Mouse (Mus musculus) lung, postnatal 0 days (tissue): ENCODE results near the gene Ier5l. TPM values are rescaled to one million over a fixed set of nuclear protein-coding genes. Genes with fewer than 3 reads are reported as not detected.

Experiments used
- ATAC-seq: fragments of 200-750 bp; cut with Nextera tagmentation; 2 replicates; pipeline ENCODE4 v1.8.0; 2017; ENCODE audit warnings: moderate library complexity
- DNase-seq: peaks from one replicate; pipeline ENCODE4 v3.0.0-alpha.2; 2016; ENCODE audit warnings: low spot score
- H3K27ac ChIP-seq: fragments of 300-500 bp; sonication (generic); 2 replicates; pipeline ENCODE4 v1.5.1; 2014; ENCODE audit warnings: antibody characterized with exemption, mild to moderate bottlenecking, low read length, mixed read lengths
- H3K27me3 ChIP-seq: fragments of 300-500 bp; sonication (generic); replicated peaks from 2 replicates; pipeline ENCODE4 v1.6.1; 2014; ENCODE audit warnings: low read length, mixed read lengths; ENCODE audit not compliant: insufficient read depth
- H3K36me3 ChIP-seq: fragments of 300-500 bp; sonication (generic); 2 replicates; pipeline ENCODE4 v1.6.1; 2014; ENCODE audit warnings: low read length, mixed read lengths; ENCODE audit not compliant: insufficient read depth
- H3K4me1 ChIP-seq: fragments of 300-500 bp; sonication (generic); 2 replicates; pipeline ENCODE4 v1.6.1; 2014; ENCODE audit warnings: antibody characterized with exemption, low read depth, low read length, mixed read lengths; ENCODE audit not compliant: insufficient read depth
- H3K4me2 ChIP-seq: fragments of 300-500 bp; sonication (generic); replicated peaks from 2 replicates; pipeline ENCODE4 v1.6.1; 2014; ENCODE audit warnings: low read depth, mild to moderate bottlenecking, low read length, moderate library complexity, mixed read lengths
- H3K4me3 ChIP-seq: fragments of 300-500 bp; sonication (generic); 2 replicates; pipeline ENCODE4 v1.5.1; 2014; ENCODE audit warnings: low read depth, low read length
- H3K9ac ChIP-seq: fragments of 300-500 bp; sonication (generic); replicated peaks from 2 replicates; pipeline ENCODE4 v1.6.1; 2014; ENCODE audit warnings: low read depth, mild to moderate bottlenecking
- H3K9me3 ChIP-seq: fragments of 300-500 bp; sonication (generic); 2 replicates; pipeline ENCODE4 v1.6.1; 2016; ENCODE audit warnings: low read length, mixed read lengths
- CTCF ChIP-seq: IDR thresholded peaks from 2 replicates; pipeline ENCODE4 v1.5.1; 2016; ENCODE audit warnings: antibody characterized with exemption, mild to moderate bottlenecking
- EP300 ChIP-seq: IDR thresholded peaks from 2 replicates; pipeline ENCODE4 v1.6.1; 2016; ENCODE audit warnings: antibody characterized with exemption, mild to moderate bottlenecking, control low read depth
- WGBS: fragments of 180-500 bp; shearing (Covaris S2); extraction: QIAGEN DNeasy Blood & Tissue Kit; methylation state at CpG from one replicate; pipeline ENCODE4 v1.1.7; 2014; 5-methylcytosine and 5-hydroxymethylcytosine counted together
- polyA plus RNA-seq: library from polyadenylated mRNA; unstranded; fragments of >200 nt; fragmentation: Nextera tagmentation; extraction: Ambion mirVana; gene quantifications from 2 replicates; pipeline ENCODE4 v1.2.1, GENCODE M21; 2015

Ier5l gene
- polyA plus RNA-seq, 1 experiment from 2014 or later = 3.6 TPM

DNA sequence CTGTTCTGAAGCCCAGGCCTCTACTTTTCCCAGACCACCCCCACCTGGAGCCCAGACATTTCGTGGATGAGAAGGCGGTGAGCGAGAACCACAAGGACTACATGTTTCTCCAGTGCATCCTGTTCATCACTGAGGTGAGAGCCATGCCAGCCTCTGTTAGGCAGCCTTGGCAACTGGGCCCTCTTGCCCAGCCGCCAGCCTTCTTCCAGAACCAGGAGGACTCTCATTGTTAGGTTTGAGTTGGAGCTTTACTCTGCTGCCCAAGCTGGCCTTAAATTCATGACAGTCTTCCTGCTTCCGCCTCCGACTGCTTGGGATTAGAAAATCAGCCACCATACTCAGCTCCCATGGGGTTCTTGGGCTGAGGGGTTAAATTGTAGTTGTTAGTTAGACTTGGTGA lies 34.4 kb downstream of the Ier5l start:
- ATAC-seq (no peak), DNase-seq (no peak)
- Histone ChIP-seq H3K27ac (peak overlapping the region; percentile 20; the same call in 1 of the 2 replicates), H3K27me3 (no peaks in the 10 kb centered on the region), H3K4me3 (no peak overlapping the region), H3K9ac (no peak overlapping the region), H3K4me1 (peaks cover 30% of the 10 kb centered on the region), H3K36me3 (peaks cover 28% of the 10 kb centered on the region), H3K4me2 (no peak overlapping the region), H3K9me3 (no peaks in the 10 kb centered on the region)
- TF ChIP-seq EP300 (no peak), CTCF (no peak)
- WGBS = 88% methylated on average over 6 of the region's 6 CpGs

DNA sequence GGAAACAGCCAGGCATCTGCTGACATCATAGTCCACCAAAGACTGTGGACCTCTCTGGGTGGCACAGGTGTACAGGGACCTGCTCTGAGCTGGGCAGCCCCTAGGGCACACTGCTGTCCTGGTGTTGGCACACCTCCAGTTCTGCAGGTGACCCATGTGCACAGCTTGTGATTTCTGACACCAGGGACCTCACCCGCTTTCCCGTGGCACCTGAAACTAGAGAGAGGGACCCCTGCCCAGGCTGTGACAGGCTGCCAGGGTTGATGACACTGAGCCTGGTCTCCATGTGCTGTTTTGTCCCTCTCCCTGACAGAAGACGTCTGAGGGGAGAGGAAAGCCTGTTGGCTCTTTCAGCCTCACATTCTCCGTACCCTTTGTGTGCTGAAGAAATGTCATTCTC lies 36.2 kb downstream of the Ier5l start:
- ATAC-seq (no peak), DNase-seq (no peak)
- no peak overlapping the region for H3K9ac ChIP-seq
- H3K27me3 ChIP-seq = no peaks in the 10 kb centered on the region
- no peak overlapping the region for H3K27ac ChIP-seq
- H3K4me1 ChIP-seq = peaks cover 14% of the 10 kb centered on the region
- TF ChIP-seq CTCF = no peak
- no peak for TF ChIP-seq EP300
- peaks cover 40% of the 10 kb centered on the region for H3K36me3 ChIP-seq
- WGBS = 87% methylated on average over 4 of the region's 4 CpGs
- no peak overlapping the region for H3K4me2 ChIP-seq
- H3K9me3 ChIP-seq = no peaks in the 10 kb centered on the region
- H3K4me3 ChIP-seq = no peak overlapping the region

DNA sequence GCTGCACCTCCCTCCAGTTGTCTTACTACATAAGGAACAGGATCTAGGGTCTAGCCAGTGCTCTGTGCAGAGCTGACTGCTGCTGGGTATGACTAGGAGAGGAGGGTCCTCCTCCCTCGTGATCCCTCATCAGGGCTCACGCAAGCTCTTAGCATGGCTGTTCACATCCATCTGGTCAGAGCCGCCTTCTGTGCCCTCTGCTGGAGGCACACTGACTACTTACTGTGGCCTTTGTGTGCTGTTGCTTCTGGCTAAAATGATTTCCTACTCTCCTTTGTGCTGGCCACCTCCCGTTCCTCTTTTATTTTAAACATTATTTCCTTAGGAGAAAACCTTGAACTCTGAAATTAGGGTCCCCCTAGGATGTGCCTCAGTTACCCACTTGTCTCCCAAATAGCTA lies 37.2 kb downstream of the Ier5l start:
- H3K36me3 ChIP-seq = peaks cover 44% of the 10 kb centered on the region
- H3K4me1 ChIP-seq = peaks cover 5% of the 10 kb centered on the region
- ATAC-seq = no peak
- no peaks in the 10 kb centered on the region for H3K9me3 ChIP-seq
- TF ChIP-seq EP300 (no peak), CTCF (no peak)
- no peak for DNase-seq
- no peak overlapping the region for H3K9ac ChIP-seq
- 84% methylated on average over 4 of the region's 4 CpGs for WGBS
- no peak overlapping the region for H3K27ac ChIP-seq
- no peaks in the 10 kb centered on the region for H3K27me3 ChIP-seq
- H3K4me2 ChIP-seq = no peak overlapping the region
- no peak overlapping the region for H3K4me3 ChIP-seq

DNA sequence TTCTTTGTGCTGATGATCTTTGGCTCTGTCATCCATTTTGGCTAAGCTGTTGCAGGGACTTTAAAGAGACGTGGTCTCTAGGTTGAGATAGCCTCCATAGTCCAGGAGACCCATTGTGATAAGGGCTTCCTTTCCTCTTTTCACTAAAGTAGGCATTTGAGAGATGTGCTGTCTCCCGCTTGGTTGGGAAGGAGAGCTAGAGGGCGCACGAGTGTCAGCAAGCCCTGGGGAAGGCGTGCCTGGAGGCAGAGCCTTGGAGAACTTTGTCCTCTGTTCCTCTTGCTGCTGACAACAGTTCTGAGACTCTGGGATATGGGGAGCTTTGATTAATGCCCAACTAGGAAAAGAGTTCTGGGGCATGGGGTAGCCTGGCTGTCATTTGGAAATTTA lies 37.9 kb downstream of the Ier5l start:
- Histone ChIP-seq H3K9me3 (no peaks in the 10 kb centered on the region), H3K27ac (no peak overlapping the region), H3K4me3 (no peak overlapping the region), H3K36me3 (peaks cover 44% of the 10 kb centered on the region), H3K27me3 (no peaks in the 10 kb centered on the region), H3K4me1 (peaks cover under 1% of the 10 kb centered on the region), H3K4me2 (no peak overlapping the region), H3K9ac (no peak overlapping the region)
- no peak for ATAC-seq
- TF ChIP-seq CTCF (peak; percentile 51), EP300 (no peak)
- WGBS = 73% methylated on average over 5 of the region's 5 CpGs
- peak; percentile 47 for DNase-seq

DNA sequence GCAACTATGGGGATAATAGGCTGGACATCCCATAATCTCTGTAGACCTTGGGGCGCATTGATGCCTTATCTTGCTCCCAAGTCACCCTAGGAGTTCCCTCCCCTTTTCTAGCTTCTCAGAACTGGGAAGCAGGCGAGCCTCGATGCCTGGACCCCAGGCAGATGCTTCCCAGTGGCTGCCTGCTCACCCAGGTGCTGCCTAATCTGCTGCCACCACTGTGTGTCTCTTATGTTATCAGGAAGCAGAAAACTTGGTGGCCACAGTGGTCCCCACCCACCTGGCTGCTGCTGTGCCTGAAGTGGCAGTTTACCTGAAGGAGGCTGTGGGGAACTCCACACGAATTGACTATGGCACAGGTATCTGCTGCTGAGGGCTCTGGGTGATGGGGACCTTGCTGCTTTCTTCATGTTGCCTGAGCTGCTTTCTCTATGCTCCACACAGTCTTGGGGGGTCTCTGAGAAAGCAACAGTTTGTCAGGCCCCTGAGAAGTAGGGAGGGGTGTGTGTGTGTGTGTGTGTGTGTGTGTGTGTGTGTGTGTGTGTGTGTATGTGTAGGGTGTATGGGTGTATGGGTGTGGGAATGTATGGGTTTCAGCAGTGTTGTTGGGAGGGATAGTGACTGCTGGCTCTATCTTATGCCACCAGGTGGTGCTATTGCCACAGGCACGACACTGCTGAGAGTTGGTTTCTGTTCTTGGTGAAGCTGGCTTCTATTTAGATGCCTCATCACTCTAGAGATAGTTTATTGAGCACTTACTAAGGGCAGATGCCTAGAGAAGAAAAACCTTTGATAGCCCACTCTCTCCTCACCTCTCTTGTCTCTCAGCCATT lies 38.5 kb downstream of the Ier5l start:
- TF ChIP-seq EP300 (no peak), CTCF (peak; percentile 93)

DNA sequence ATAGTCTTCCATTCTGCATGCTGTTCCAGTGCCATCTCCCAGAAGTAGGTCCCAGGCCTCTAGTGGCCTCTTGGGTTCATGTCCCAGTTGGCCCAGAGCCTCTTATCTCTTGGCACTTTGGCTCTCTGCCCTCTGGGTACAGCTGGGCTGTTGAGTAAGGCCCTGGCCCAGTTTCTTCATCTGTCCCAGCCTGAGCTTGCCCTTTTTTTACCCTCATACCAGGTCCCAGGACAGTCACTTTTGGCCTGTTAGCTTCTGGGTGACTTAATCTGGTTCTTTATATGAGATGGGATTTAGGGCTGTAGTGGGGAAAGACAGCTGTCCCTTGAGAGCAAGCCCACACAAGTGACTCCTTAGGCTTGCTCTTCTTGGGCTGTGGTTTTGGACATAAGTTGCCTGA lies 44.9 kb downstream of the Ier5l start:
- H3K9me3 ChIP-seq = no peaks in the 10 kb centered on the region
- no peak overlapping the region for H3K4me3 ChIP-seq
- H3K27me3 ChIP-seq = no peaks in the 10 kb centered on the region
- peak; percentile 67 for ATAC-seq
- H3K9ac ChIP-seq = no peak overlapping the region
- peaks cover 32% of the 10 kb centered on the region; the same call in 1 of the 2 replicates for H3K36me3 ChIP-seq
- DNase-seq = peak; percentile 60
- no peak for TF ChIP-seq EP300
- TF ChIP-seq CTCF = peak; percentile 17; the same call in 1 of the 2 replicates
- no peak overlapping the region for H3K4me2 ChIP-seq
- no peak overlapping the region for H3K27ac ChIP-seq
- no peaks in the 10 kb centered on the region for H3K4me1 ChIP-seq

More for the DNA sequence above, 38.5 kb downstream of the Ier5l start:
- Histone ChIP-seq H3K9ac (no peak overlapping the region), H3K4me2 (no peak overlapping the region), H3K4me1 (no peaks in the 10 kb centered on the region; the same call in 1 of the 2 replicates), H3K9me3 (no peaks in the 10 kb centered on the region), H3K4me3 (no peak overlapping the region), H3K36me3 (peaks cover 44% of the 10 kb centered on the region), H3K27ac (no peak overlapping the region), H3K27me3 (no peaks in the 10 kb centered on the region)
- ATAC-seq (peak; percentile 76), DNase-seq (peak; percentile 88)
- 43% methylated on average over 5 of the region's 5 CpGs for WGBS

Other genes starting within 250 kb of the Ier5l start
- 58.2 and 68.8 TPM in 2 replicates for gene Lrrc8a, start 236.5 kb downstream of the Ier5l start, polyA plus RNA-seq
- 0.12 and 0.21 TPM in 2 replicates for gene Gm28035, start 233.7 kb downstream of the Ier5l start, polyA plus RNA-seq
- 9.5 and 13.4 TPM in 2 replicates for gene Phyhd1, start 208.0 kb downstream of the Ier5l start, polyA plus RNA-seq
- gene Gm28038, start 193.2 kb downstream of the Ier5l start, polyA plus RNA-seq = not detected in 2 replicates
- 24.1 TPM in 2 replicates for gene Dolk, start 187.9 kb downstream of the Ier5l start, polyA plus RNA-seq
- 8.9 and 9.9 TPM in 2 replicates for gene Nup188, start 187.8 kb downstream of the Ier5l start, polyA plus RNA-seq
- gene Sh3glb2, start 114.9 kb downstream of the Ier5l start, polyA plus RNA-seq = 58.9 and 64.9 TPM in 2 replicates
- gene Miga2, start 110.0 kb downstream of the Ier5l start, polyA plus RNA-seq = 13.8 and 14.9 TPM in 2 replicates
- 25.0 and 26.1 TPM in 2 replicates for gene Dolpp1, start 82.0 kb downstream of the Ier5l start, polyA plus RNA-seq
- gene Crat, start 58.4 kb downstream of the Ier5l start, polyA plus RNA-seq = 36.5 and 37.4 TPM in 2 replicates
- 88.0 and 93.3 TPM in 2 replicates for gene Ptpa, start 58.2 kb downstream of the Ier5l start, polyA plus RNA-seq
- 1.9 and 2.3 TPM in 2 replicates for gene Cstad, start 120.8 kb upstream of the Ier5l start, polyA plus RNA-seq